Mouse (Mus musculus) limb, embryonic 10.5 days (tissue): Measurements from ENCODE around the gene Prex1. TPM values are rescaled to one million over a fixed set of nuclear protein-coding genes. Genes with fewer than 3 reads are reported as not detected.
"Not testable (repeated sequence)": the region's sequence is repeated elsewhere in the genome, so short reads cannot be mapped to it uniquely, and the experiment has no call there.

Experiments used
- DNase-seq: peaks from one replicate; pipeline ENCODE4 v3.0.0-alpha.2; 2017; ENCODE audit warnings: low spot score
- H3K27ac ChIP-seq: fragments of 300-500 bp; sonication (generic); 2 replicates; pipeline ENCODE4 v1.5.1; 2016; ENCODE audit warnings: mild to moderate bottlenecking
- H3K27me3 ChIP-seq: fragments of 300-500 bp; sonication (generic); 2 replicates; pipeline ENCODE4 v1.6.1; 2016; ENCODE audit warnings: low read depth, mild to moderate bottlenecking; ENCODE audit not compliant: poor library complexity, severe bottlenecking
- H3K36me3 ChIP-seq: fragments of 300-500 bp; sonication (generic); 2 replicates; pipeline ENCODE4 v1.6.1; 2016; ENCODE audit warnings: mild to moderate bottlenecking, moderate library complexity
- H3K4me1 ChIP-seq: fragments of 300-500 bp; sonication (generic); 2 replicates; pipeline ENCODE4 v1.6.1; 2016
- H3K4me3 ChIP-seq: fragments of 300-500 bp; sonication (generic); 2 replicates; pipeline ENCODE4 v1.5.1; 2016; ENCODE audit warnings: mild to moderate bottlenecking, moderate library complexity
- H3K9me3 ChIP-seq: fragments of 300-500 bp; sonication (generic); replicated peaks from 2 replicates; pipeline ENCODE4 v1.6.1; 2016; ENCODE audit warnings: mild to moderate bottlenecking
- WGBS: fragments of 180-500 bp; shearing (Covaris S2); methylation state at CpG from one replicate; pipeline ENCODE4 v1.1.7; 2016; 5-methylcytosine and 5-hydroxymethylcytosine counted together
- polyA plus RNA-seq: library from polyadenylated mRNA; unstranded; fragments of >200 nt; fragmentation: Nextera tagmentation; extraction: Ambion mirVana; gene quantifications from 2 replicates; pipeline ENCODE4 v1.2.1, GENCODE M21; 2016

Prex1 gene
- 24.6 and 26.2 TPM in 2 replicates for polyA plus RNA-seq

DNA sequence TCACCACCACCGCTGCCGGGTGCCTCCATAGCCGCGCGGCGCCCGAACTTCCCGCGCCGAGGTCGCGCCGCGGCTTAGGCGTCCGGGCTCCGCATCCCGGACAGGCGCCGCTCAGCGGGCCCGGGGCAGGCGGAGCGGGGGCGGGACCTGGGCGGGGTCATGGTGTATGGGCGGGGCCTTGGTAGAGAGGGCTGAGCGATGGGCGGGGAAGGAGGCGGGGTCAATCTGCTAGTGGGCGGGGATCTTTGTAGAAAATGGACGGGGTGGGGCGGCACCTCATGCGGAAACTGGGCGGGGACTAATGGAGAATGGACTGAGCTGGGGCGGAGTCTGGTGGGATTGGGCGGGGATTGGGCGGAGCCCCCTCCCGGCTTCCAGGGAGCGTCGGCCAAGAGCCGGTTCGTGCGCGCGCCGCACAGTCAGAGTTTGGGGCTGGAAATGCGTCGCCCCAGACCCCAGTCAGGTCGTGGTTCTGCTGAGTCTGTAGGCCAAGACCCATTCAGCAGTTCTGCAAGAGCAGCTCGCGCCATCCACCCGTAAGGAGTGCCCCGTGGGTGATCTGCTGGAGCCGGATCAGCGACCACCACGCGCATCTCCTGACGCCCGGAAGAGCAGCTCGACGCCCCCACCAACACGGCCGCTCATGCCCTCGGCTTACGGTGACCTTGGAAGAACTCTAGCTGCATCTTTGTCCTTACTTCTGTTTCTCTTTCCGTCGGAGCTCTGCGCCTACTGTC is at the start of gene Prex1:
Prex1 (minus strand) TSS at position 143 of the 737 bp plus-strand sequence.
- under 1% methylated on average over 67 of the region's 69 CpGs for WGBS
- Histone ChIP-seq H3K4me1 (peaks cover 47% of the 10 kb centered on the region), H3K27me3 (no peaks in the 10 kb centered on the region; the same call in 1 of the 2 replicates)

DNA sequence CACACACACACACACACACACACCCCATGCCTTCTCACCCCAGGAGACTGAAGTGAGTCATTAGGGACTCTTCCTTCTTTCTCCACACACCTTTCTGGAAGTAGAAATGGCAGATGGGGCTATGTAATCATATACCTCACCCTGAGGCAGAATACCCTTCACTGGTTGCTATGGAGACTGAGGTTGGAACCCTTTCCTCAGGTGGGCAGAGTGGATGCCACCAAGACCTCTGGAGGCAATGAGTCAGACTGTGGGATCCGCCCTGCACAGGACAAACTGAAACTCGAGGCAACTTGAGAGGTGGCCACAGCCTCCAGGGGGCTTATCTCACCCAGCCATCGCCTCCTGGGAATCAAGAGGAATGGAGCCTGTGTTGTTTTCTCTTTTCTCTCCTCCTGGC is 44.3 kb upstream of the Prex1 start:
- Histone ChIP-seq H3K36me3 (no peaks in the 10 kb centered on the region), H3K4me3 (no peak overlapping the region), H3K27me3 (no peaks in the 10 kb centered on the region; the same call in 1 of the 2 replicates), H3K4me1 (peaks cover 14% of the 10 kb centered on the region), H3K27ac (no peak overlapping the region), H3K9me3 (no peaks in the 10 kb centered on the region)
- 15% methylated on average over 3 of the region's 3 CpGs for WGBS
- no peak for DNase-seq

More for the DNA sequence above, at the start of gene Prex1:
- DNase-seq: peak; percentile 100
- H3K4me3 ChIP-seq: peak within 1 kb of the TSS; percentile 79
- H3K27ac ChIP-seq: peak within 1 kb of the TSS; percentile 88
- no peaks in the 10 kb centered on the region for H3K9me3 ChIP-seq
- H3K36me3 ChIP-seq: 0 out of 2 replicates have a peak, but pooled peaks cover 2% of the 10 kb centered on the region

DNA sequence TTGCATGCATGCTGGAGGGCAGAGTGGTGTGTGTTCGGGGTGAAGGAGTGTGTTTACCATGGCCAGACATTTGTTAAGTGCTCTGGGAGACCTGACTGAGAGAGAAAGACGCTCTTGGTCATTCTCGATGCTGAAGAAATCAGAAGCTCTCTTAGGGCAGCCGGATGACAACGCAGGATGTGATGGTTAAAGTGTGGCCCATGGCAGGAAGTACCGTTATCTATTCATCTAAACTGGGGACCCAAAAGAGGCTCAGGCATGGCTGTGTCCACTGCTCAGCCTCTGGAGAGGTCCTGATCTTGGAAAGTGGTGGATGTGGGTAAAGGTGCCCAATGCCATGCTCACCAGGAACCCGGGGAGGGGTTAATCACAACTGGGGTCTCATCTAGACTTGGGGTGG is 41.1 kb upstream of the Prex1 start:
- Histone ChIP-seq H3K27me3 (no peaks in the 10 kb centered on the region; the same call in 1 of the 2 replicates), H3K4me1 (peaks cover 14% of the 10 kb centered on the region), H3K36me3 (no peaks in the 10 kb centered on the region), H3K27ac (no peak overlapping the region), H3K4me3 (no peak overlapping the region), H3K9me3 (no peaks in the 10 kb centered on the region)
- DNase-seq: no peak
- WGBS: 90% methylated on average over 7 of the region's 7 CpGs

DNA sequence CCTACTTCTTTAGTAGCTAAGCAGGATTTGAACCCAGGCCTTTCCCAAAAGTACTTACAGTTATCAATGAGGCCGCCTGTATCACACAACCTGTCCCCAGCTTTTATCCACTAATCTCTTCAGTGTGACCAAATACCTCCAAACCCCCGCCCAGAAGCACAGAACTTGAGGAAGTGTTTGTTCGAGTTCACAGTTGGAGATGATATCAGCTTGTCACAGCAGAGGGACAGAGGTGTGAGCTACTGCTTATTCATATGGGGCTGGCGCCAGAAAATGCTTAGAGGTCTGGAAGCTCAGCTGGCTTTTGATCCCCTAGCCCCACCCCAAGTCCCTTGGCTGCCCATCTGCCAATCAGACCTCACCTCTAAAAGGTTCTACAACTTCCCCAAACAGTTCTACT is 40.6 kb upstream of the Prex1 start:
- no peaks in the 10 kb centered on the region for H3K36me3 ChIP-seq
- H3K9me3 ChIP-seq: no peaks in the 10 kb centered on the region
- no peaks in the 10 kb centered on the region; the same call in 1 of the 2 replicates for H3K27me3 ChIP-seq
- WGBS: 70% methylated on average over 4 of the region's 4 CpGs
- H3K27ac ChIP-seq: no peak overlapping the region
- no peak overlapping the region for H3K4me3 ChIP-seq
- H3K4me1 ChIP-seq: peaks cover 14% of the 10 kb centered on the region
- no peak for DNase-seq

DNA sequence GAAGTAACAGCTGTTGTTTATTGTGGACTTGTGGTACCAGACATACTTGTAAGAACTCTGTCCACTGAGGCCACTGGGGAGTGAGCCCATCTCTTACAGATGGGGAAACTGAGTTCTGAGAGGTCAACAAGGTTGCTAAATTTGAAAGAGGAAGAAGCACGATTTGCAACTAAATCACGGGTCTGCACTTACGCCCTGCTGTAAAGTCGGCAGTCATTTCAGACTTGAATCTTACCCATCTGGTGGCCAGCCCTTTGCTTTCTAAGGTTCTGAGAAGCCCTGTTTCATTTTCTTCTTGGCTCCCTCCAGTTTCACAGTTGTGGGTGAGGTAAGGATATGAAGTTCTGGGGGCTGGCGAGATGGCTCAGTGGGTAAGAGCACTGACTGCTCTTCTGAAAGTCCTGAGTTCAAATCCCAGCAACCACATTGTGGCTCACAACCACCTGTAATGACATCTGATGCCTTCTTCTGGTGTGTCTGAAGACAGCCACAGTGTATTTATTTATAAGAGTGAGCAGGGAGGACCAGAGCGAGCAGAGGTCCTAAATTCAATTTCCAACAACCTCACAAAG is 37.1 kb upstream of the Prex1 start:
- DNase-seq: no peak
- Histone ChIP-seq H3K9me3 (no peaks in the 10 kb centered on the region), H3K27me3 (no peaks in the 10 kb centered on the region), H3K4me3 (no peak overlapping the region), H3K27ac (no peak overlapping the region), H3K4me1 (peaks cover 7% of the 10 kb centered on the region), H3K36me3 (no peaks in the 10 kb centered on the region)
- 85% methylated on average over 6 of the region's 6 CpGs for WGBS

DNA sequence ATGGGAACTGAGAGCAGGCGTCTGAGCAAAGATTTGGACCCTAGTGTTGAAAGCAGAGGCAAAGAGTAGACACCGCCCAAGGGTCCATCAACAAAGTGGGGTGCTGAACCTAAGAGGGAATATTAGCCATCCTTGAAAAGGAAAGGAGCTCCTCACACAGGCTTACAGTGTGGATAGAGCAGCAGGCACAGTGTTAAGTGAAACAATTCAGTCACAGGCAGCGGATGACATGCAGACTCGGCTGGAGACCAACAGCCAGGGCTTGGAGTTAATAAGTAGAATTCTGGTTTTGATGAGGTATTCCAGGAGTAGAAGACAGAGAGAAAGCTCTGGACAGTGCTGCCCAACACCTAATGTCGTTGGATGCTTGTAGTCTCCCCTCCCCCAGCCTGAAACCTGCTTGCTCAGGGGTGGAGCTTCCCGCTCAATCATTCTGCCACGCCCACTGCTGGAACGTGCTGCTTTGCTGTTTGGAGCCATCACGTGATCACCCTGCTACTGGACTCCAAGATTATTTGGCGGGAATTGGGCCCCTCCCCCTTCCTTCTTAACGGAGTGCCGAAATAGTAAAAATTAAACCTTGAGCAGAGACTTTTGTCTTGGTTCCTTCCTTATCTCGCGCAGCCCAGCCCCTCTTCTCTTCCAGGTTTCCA is 32.8 kb upstream of the Prex1 start:
- 53% methylated on average over 14 of the region's 14 CpGs for WGBS
- DNase-seq, H3K9me3 ChIP-seq, H3K4me3 ChIP-seq, H3K36me3 ChIP-seq, H3K27me3 ChIP-seq: not testable (repeated sequence)
- peak overlapping the region; percentile 37; the same call in 1 of the 2 replicates for H3K27ac ChIP-seq
- peaks cover 20% of the 10 kb centered on the region for H3K4me1 ChIP-seq

DNA sequence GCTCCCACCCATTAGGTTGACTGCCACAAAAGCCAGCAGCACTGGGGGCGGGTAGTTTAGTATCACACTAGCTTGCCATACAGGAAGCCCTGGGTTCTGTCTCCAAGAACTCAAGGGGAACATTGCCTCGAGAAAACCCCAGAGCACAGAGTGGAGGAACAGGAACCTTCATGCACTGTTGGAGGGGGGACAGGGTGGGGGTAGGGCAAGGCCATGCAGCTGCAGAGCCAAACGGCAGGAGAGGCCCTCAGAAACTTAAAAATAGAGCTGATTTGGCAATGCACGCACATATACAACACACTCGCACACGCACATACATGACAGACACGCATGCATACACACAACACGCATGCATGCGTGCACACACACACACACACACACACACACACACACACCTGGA is 32.2 kb upstream of the Prex1 start:
- 83% methylated on average over 9 of the region's 9 CpGs for WGBS
- Histone ChIP-seq H3K27me3 (0 out of 2 replicates have a peak, but pooled peaks cover 1% of the 10 kb centered on the region), H3K27ac (peak overlapping the region; percentile 37; the same call in 1 of the 2 replicates), H3K4me3 (no peak overlapping the region), H3K36me3 (no peaks in the 10 kb centered on the region), H3K4me1 (peaks cover 20% of the 10 kb centered on the region), H3K9me3 (no peaks in the 10 kb centered on the region)
- DNase-seq: no peak

DNA sequence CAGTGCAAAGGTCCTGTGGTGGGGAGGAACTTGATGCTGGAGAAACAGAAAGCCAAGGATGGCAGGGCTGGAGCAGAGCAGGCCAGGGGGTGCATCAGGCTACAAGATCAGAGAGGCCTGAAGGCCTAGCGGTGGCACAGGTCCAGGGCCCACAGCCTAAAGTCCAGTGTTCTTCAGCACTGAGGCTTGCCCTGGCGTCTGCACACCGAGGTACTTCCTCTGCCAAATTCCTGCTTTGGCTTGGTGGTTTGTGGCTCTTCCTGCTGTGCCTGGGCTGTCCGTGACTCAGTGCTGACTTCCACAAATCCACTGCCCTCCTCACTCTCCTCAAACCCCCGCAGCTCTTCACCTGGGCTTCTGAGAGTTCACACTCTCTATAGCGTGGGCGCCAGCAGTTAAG is 30.8 kb upstream of the Prex1 start:
- no peaks in the 10 kb centered on the region for H3K36me3 ChIP-seq
- 0 out of 2 replicates have a peak, but pooled peaks cover 4% of the 10 kb centered on the region for H3K27me3 ChIP-seq
- H3K27ac ChIP-seq: no peak overlapping the region
- DNase-seq: no peak
- peaks cover 29% of the 10 kb centered on the region for H3K4me1 ChIP-seq
- no peak overlapping the region for H3K4me3 ChIP-seq
- H3K9me3 ChIP-seq: no peaks in the 10 kb centered on the region
- 84% methylated on average over 7 of the region's 7 CpGs for WGBS

DNA sequence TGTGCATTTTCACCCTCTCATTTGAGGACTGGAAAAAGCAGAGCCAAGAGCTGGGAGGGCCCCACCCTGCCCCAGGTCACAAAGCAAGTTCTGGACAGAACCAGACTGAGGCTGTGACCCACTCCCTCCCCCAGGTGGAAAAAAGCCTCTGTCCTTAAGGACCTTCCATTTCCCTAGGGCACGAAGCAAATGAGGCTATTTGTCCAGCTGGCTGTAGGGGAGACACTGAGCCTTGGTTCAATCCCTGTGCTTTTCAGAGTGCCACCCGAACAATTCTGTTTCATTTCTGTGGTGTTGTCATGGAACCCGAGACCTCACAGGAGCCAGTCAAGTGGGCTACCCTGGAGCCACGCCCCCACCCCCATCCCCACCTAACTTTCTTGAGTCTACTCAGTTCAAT is 29.9 kb upstream of the Prex1 start:
- WGBS: 56% methylated on average over 4 of the region's 4 CpGs
- H3K27me3 ChIP-seq: 0 out of 2 replicates have a peak, but pooled peaks cover 4% of the 10 kb centered on the region
- DNase-seq: no peak
- no peaks in the 10 kb centered on the region for H3K36me3 ChIP-seq
- H3K4me1 ChIP-seq: peaks cover 29% of the 10 kb centered on the region
- H3K27ac ChIP-seq: no peak overlapping the region
- H3K4me3 ChIP-seq: no peak overlapping the region
- no peaks in the 10 kb centered on the region for H3K9me3 ChIP-seq

DNA sequence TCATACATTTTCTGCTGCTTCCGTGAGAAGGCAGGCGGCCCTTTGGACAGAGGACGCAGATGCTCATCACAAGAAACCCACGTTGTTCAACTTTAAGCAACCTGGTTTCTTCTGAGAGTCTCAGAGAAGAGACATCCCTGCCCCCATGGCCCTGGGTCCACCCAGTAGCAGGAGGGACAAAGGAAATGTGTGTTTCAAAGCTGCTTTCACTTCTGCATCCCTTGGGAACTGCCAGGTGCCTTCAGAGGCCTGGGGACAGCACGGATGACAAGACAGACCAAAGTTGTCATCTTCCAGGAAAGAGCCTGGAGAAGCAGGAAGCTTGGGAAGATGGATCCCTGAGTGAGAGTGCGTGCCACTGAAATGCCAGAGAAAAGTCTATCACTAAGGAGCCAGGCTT is 27.8 kb upstream of the Prex1 start:
- DNase-seq: no peak
- WGBS: 90% methylated on average over 6 of the region's 6 CpGs
- Histone ChIP-seq H3K9me3 (no peaks in the 10 kb centered on the region), H3K4me3 (no peak overlapping the region), H3K4me1 (peaks cover 28% of the 10 kb centered on the region), H3K27me3 (0 out of 2 replicates have a peak, but pooled peaks cover 4% of the 10 kb centered on the region), H3K36me3 (no peaks in the 10 kb centered on the region), H3K27ac (no peak overlapping the region)

DNA sequence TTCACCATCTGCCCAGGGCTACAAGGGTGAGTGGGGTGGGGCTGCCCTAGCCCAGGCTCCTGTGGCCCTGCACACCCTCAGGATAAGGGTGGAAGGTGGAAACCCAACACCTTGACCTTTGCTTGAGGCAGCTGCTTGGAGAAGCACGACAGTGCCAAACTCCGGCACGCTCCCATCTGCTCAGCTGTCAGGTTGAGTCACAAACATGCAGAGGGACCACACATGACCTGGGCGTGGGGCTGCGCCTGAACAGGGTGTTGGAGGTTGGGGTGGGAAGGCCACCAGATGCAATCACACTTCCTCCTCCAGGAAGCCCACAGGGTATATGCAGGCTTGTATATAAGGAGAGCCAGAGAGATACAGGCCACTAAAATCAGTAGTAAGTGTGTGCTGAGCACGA is 26.8 kb upstream of the Prex1 start:
- WGBS: 67% methylated on average over 6 of the region's 6 CpGs
- Histone ChIP-seq H3K27ac (peak overlapping the region; percentile 31; the same call in 1 of the 2 replicates), H3K4me1 (peaks cover 29% of the 10 kb centered on the region), H3K27me3 (0 out of 2 replicates have a peak, but pooled peaks cover 4% of the 10 kb centered on the region), H3K9me3 (no peaks in the 10 kb centered on the region), H3K4me3 (no peak overlapping the region), H3K36me3 (no peaks in the 10 kb centered on the region)
- no peak for DNase-seq

DNA sequence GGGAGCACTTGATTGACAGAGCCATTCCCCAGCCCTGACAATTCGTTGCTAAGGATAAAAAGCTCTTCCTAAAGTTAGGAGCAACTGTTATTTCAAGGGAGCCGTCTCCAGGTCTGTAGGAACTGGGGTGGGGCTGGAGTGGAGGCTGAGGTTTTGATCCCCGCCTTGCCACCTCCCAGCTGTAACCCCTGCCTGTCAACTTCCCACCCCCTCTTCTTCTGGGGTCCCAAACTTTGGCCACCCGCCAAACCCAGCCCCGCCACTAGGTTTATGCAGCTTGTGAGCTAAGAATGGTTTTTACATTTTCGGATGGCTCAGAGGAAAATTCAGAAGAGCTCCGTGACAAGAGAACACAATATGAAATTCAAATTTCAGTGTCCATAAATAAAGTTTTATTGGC is 23.7 kb upstream of the Prex1 start:
- no peaks in the 10 kb centered on the region for H3K36me3 ChIP-seq
- H3K27ac ChIP-seq: no peak overlapping the region
- no peaks in the 10 kb centered on the region for H3K9me3 ChIP-seq
- H3K4me1 ChIP-seq: peaks cover 26% of the 10 kb centered on the region
- no peak for DNase-seq
- WGBS: 79% methylated on average over 7 of the region's 7 CpGs
- H3K27me3 ChIP-seq: 0 out of 2 replicates have a peak, but pooled peaks cover 4% of the 10 kb centered on the region
- no peak overlapping the region for H3K4me3 ChIP-seq
